Mouse (Mus musculus): ENCODE results near the gene Csrp3.

- TF ChIP-seq GATA1 (IDR thresholded peaks at IDR 0.05; ENCODE audit: borderline replicate concordance, low read length), result no peak
- 0 out of 2 replicates have a peak, but pooled peaks have one; percentile 5 for TF ChIP-seq CTCF (IDR thresholded peaks at IDR 0.05; ENCODE audit: low read depth, low read length)
- no peak for TF ChIP-seq TAL1 (conservative IDR thresholded peaks at IDR 0.05; ENCODE audit: low read depth, low read length)
- no peak for TF ChIP-seq POLR2AphosphoS5 (IDR thresholded peaks at IDR 0.05; ENCODE audit: insufficient replicate concordance, low read depth, low read length)
- no peak for TF ChIP-seq GATA2 (IDR thresholded peaks at IDR 0.05; ENCODE audit: borderline replicate concordance, low read depth, low read length)
Observed at GRCm38 (mm10) chr7:48838434-48838833, 9.4 kb downstream of the Csrp3 start.
